Mouse (Mus musculus): Measurements from ENCODE around the gene Nell2. TPM values are rescaled to one million over a fixed set of nuclear protein-coding genes. Genes with fewer than 3 reads are reported as not detected.

The Nell2 gene
- total RNA-seq, 2 experiments from 2014 or later, result 415 to 438 TPM

Other genes starting within 250 kb of the Nell2 start
- 1 to 10 TPM; 6.6 to 6.8 TPM for gene Dbx2, start 127.4 kb upstream of the Nell2 start, total RNA-seq (2021)